Comparison of ENCODE assay signal across 11 mouse cellular contexts in the genomic region with DNA sequence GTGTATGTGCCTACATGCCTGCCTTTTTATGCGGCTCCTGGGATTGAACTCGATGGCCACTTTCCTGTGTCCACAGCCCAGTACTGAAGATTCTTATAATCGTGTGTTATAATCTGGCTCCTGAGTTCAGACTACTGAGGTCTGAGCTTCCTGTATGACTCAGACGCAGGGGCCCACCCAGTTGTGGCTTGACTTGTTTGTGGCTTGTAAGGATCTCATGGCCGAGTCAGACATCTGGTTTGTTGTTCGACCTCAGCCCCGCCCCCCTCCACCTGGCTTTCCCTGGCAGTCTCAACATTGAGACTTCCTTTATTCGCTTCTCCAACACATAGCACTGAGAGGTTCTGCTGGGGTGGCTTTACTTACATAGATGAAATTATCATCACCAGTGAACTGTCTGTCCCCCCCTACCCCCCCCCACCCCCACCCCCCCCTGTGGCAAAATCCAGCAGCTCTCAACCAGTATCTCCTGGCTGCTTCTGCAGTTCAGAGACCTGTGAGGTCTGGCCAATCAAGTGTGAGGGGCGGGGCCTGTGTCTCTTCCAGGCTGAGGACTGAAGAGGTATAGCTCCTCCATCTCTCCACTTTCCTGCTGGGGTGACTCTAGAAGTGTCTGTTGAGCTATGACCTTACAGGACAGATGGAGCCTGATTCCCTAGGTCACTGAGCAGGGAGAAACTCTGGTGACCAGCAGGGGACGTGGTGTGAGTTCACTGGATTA. TPM values are rescaled to one million over a fixed set of nuclear protein-coding genes. Genes with fewer than 3 reads are reported as not detected.
A peak's percentile ranks its signal among the peaks of the same experiment; 100 is the strongest.
DNase-seq lines count a peak whose midpoint lies in the region; ATAC-seq and TF ChIP-seq lines count a peak whose summit lies in the region.
"Had no signal": no experiment of that assay in that cellular context is flagged by ENCODE, and none has a peak within 500 bp of the region (broad histone marks: within the 10 kb centered on the region; RNA-seq: fewer than 3 reads in every experiment).

No protein-coding gene starts in this region.

- TF ChIP-seq CTCF in heart, adult 2 months (IDR thresholded peaks at IDR 0.05) = no peak
- no peak for TF ChIP-seq CTCF in intestine, postnatal 0 days (IDR thresholded peaks at IDR 0.05; ENCODE audit: low read depth)

- DNase-seq in heart, adult 2 months = peak; percentile 48 to 54
- DNase-seq in cerebellum, postnatal 36 days = no peak
- no peak for DNase-seq in cerebellum, adult 18-20 months
- DNase-seq: cerebellum, postnatal 14 days had no signal

- intact Hi-C loops in heart, adult 2 months (cut with DNase I) = no loop called here

- TF ChIP-seq POLR2A in heart, adult 2 months (IDR thresholded peaks at IDR 0.05; ENCODE audit: insufficient read depth, low read depth, low read length) = no peak

- 44% methylated on average over 10 of the region's 10 CpGs for WGBS in heart, adult 2 months
- 66% methylated on average over 10 of the region's 10 CpGs for WGBS in heart, embryonic 12.5 days
- WGBS in intestine, postnatal 0 days = 49% methylated on average over 10 of the region's 10 CpGs
- WGBS in stomach, embryonic 16.5 days = 56% methylated on average over 10 of the region's 10 CpGs
- 82% methylated on average over 10 of the region's 10 CpGs for WGBS in forebrain, embryonic 13.5 days

- H3K4me2 ChIP-seq in heart, embryonic 12.5 days = no peak overlapping the region
- no peak overlapping the region for H3K4me2 ChIP-seq in intestine, postnatal 0 days (replicated peaks; ENCODE audit: low read depth)
- no peak overlapping the region for H3K4me2 ChIP-seq in stomach, embryonic 16.5 days (ENCODE audit: low read depth, low read length)
- H3K4me2 ChIP-seq in forebrain, embryonic 13.5 days = no peak overlapping the region

- H3K36me3 ChIP-seq in heart, adult 2 months (ENCODE audit: control insufficient read depth, insufficient read depth, low read length) = no peaks in the 10 kb centered on the region
- H3K36me3 ChIP-seq in heart, embryonic 12.5 days = no peaks in the 10 kb centered on the region
- no peaks in the 10 kb centered on the region for H3K36me3 ChIP-seq in intestine, postnatal 0 days (ENCODE audit: control insufficient read depth, insufficient read depth)
- H3K36me3 ChIP-seq in stomach, embryonic 16.5 days (ENCODE audit: control insufficient read depth, insufficient read depth, low read length) = no peaks in the 10 kb centered on the region
- no peaks in the 10 kb centered on the region for H3K36me3 ChIP-seq in forebrain, embryonic 13.5 days (ENCODE audit: poor library complexity, severe bottlenecking)

- no peak overlapping the region for H3K4me3 ChIP-seq in heart, adult 2 months
- no peak overlapping the region for H3K4me3 ChIP-seq in heart, embryonic 12.5 days
- no peak overlapping the region for H3K4me3 ChIP-seq in intestine, postnatal 0 days (ENCODE audit: low read depth, low read length)
- no peak overlapping the region for H3K4me3 ChIP-seq in stomach, embryonic 16.5 days (replicated peaks; ENCODE audit: low read length)
- no peak overlapping the region for H3K4me3 ChIP-seq in forebrain, embryonic 13.5 days

- H3K4me1 ChIP-seq in heart, adult 2 months (ENCODE audit: control insufficient read depth, insufficient read depth, low read length) = peaks cover 6% of the 10 kb centered on the region
- H3K4me1 ChIP-seq in heart, embryonic 12.5 days (replicated peaks) = no peaks in the 10 kb centered on the region
- H3K4me1 ChIP-seq in intestine, postnatal 0 days (replicated peaks; ENCODE audit: control insufficient read depth, insufficient read depth, low read length) = no peaks in the 10 kb centered on the region
- peaks cover 2% of the 10 kb centered on the region for H3K4me1 ChIP-seq in stomach, embryonic 16.5 days (ENCODE audit: control insufficient read depth, insufficient read depth, low read length)
- peaks cover 8% of the 10 kb centered on the region for H3K4me1 ChIP-seq in forebrain, embryonic 13.5 days

- H3K9me3 ChIP-seq in heart, embryonic 12.5 days (replicated peaks) = no peaks in the 10 kb centered on the region; the same call in 1 of the 2 replicates
- no peaks in the 10 kb centered on the region for H3K9me3 ChIP-seq in intestine, postnatal 0 days (ENCODE audit: control insufficient read depth)
- no peaks in the 10 kb centered on the region for H3K9me3 ChIP-seq in stomach, embryonic 16.5 days (replicated peaks; ENCODE audit: control insufficient read depth, low read length)
- no peaks in the 10 kb centered on the region for H3K9me3 ChIP-seq in forebrain, embryonic 13.5 days (replicated peaks)

- peak overlapping the region; percentile 67 for H3K27ac ChIP-seq in heart, adult 2 months
- H3K27ac ChIP-seq in heart, embryonic 12.5 days (ENCODE audit: poor library complexity, severe bottlenecking) = no peak overlapping the region
- H3K27ac ChIP-seq in intestine, postnatal 0 days (ENCODE audit: low read depth, low read length) = no peak overlapping the region
- no peak overlapping the region for H3K27ac ChIP-seq in stomach, embryonic 16.5 days (ENCODE audit: low read length)
- no peak overlapping the region for H3K27ac ChIP-seq in forebrain, embryonic 13.5 days

- no peak for ATAC-seq in heart, embryonic 12.5 days (ENCODE audit: insufficient number of reproducible peaks, low FRiP score)
- ATAC-seq in activated CD4-positive, CD25-positive, alpha-beta regulatory T cell, adult 4 months = peak; percentile 98
- ATAC-seq in intestine, postnatal 0 days = peak; percentile 41; the same call in 1 of the 2 replicates
- ATAC-seq in stomach, embryonic 16.5 days (ENCODE audit: insufficient read depth, low FRiP score) = peak; percentile 16; the same call in 1 of the 2 replicates
- no peak for ATAC-seq in forebrain, embryonic 13.5 days
- ATAC-seq: midbrain, embryonic 16.5 days had no signal

- no peaks in the 10 kb centered on the region for H3K79me2 ChIP-seq in heart, adult 2 months (replicated peaks; ENCODE audit: control insufficient read depth, insufficient read depth, low read length)

- H3K27me3 ChIP-seq in heart, adult 2 months (ENCODE audit: control insufficient read depth, insufficient read depth, low read length) = no peaks in the 10 kb centered on the region
- H3K27me3 ChIP-seq in heart, embryonic 12.5 days (replicated peaks) = peaks cover 4% of the 10 kb centered on the region; the same call in 1 of the 2 replicates
- no peaks in the 10 kb centered on the region for H3K27me3 ChIP-seq in intestine, postnatal 0 days (replicated peaks; ENCODE audit: control insufficient read depth, insufficient read depth, low read length)
- no peaks in the 10 kb centered on the region for H3K27me3 ChIP-seq in stomach, embryonic 16.5 days (ENCODE audit: control insufficient read depth, insufficient read depth, low read length)
- no peaks in the 10 kb centered on the region for H3K27me3 ChIP-seq in forebrain, embryonic 13.5 days

- 0 out of 2 replicates have a peak, but pooled peaks have one; percentile 58 for TF ChIP-seq EP300 in heart, adult 2 months (IDR thresholded peaks at IDR 0.05; ENCODE audit: insufficient read depth, low read depth, low read length)

- no peak overlapping the region for H3K9ac ChIP-seq in heart, adult 2 months (ENCODE audit: low read depth, low read length)
- no peak overlapping the region for H3K9ac ChIP-seq in heart, embryonic 12.5 days
- H3K9ac ChIP-seq in intestine, postnatal 0 days (ENCODE audit: low read depth, low read length) = no peak overlapping the region
- H3K9ac ChIP-seq in stomach, embryonic 16.5 days (ENCODE audit: low read length) = no peak overlapping the region
- H3K9ac ChIP-seq in forebrain, embryonic 13.5 days = no peak overlapping the region

RNA-seq across cellular contexts. Expression of gene Myrip, which starts 38.8 kb away (rescaled TPM):
- 1 to 10 TPM; 5.4 to 6.2 TPM for total RNA-seq in heart, adult 2 months (2021)
- 1.5 and 1.8 TPM in 2 replicates for polyA plus RNA-seq in heart, adult 2 months (2012; rRNA removed)
- 0.95 and 1.1 TPM in 2 replicates for polyA plus RNA-seq in heart, embryonic 12.5 days (2016; fragmentation: Nextera tagmentation; extraction: Ambion mirVana)
- not detected for polyA plus RNA-seq in activated CD4-positive, CD25-positive, alpha-beta regulatory T cell, adult 4 months (2017; shearing (Covaris generic))
- polyA plus RNA-seq in intestine, postnatal 0 days (2015; fragmentation: Nextera tagmentation; extraction: Ambion mirVana) = 0.47 and 0.55 TPM in 2 replicates
- polyA plus RNA-seq in stomach, embryonic 16.5 days (2015; fragmentation: Nextera tagmentation; extraction: Ambion mirVana) = 0.12 and 0.30 TPM in 2 replicates
- polyA plus RNA-seq in forebrain, embryonic 13.5 days (2015; fragmentation: Nextera tagmentation; extraction: Ambion mirVana) = 1.0 and 1.1 TPM in 2 replicates
- total RNA-seq: MEL had no signal

Comparison
In these comparisons a context has a peak if more than half of its experiments do, and no peak if none do; other contexts are left out.
1. DNase-seq: peak in heart, adult 2 months (2 of 2); none in cerebellum, postnatal 36 days (0 of 2) and cerebellum, adult 18-20 months (0 of 2).
2. ATAC-seq: peak in activated CD4-positive, CD25-positive, alpha-beta regulatory T cell, adult 4 months (single experiment), intestine, postnatal 0 days (single experiment) and stomach, embryonic 16.5 days (single experiment); none in heart, embryonic 12.5 days (single experiment) and forebrain, embryonic 13.5 days (single experiment).